In genomic region chr6:85488510-85488909, GRCm38 (mm10) we compare ENCODE assay signal across 24 mouse cellular contexts. TPM values are rescaled to one million over a fixed set of nuclear protein-coding genes. Genes with fewer than 3 reads are reported as not detected.
"Had no signal": no experiment of that assay in that cellular context is flagged by ENCODE, and none has a peak within 500 bp of the region (broad histone marks: within the 10 kb centered on the region; RNA-seq: fewer than 3 reads in every experiment).

No protein-coding gene starts in this region.

- ATAC-seq: midbrain, embryonic 13.5 days had no signal

- H3K36me3 ChIP-seq: kidney, embryonic 15.5 days; liver, embryonic 13.5 days; midbrain, embryonic 13.5 days; neural tube, embryonic 12.5 days; neural tube, embryonic 15.5 days had no signal

- H3K9ac ChIP-seq: kidney, embryonic 15.5 days; liver, embryonic 13.5 days; midbrain, embryonic 13.5 days; neural tube, embryonic 12.5 days; neural tube, embryonic 15.5 days had no signal

- H3K9me3 ChIP-seq: kidney, embryonic 15.5 days; liver, embryonic 13.5 days; midbrain, embryonic 13.5 days; neural tube, embryonic 12.5 days; neural tube, embryonic 15.5 days had no signal

- H3K27ac ChIP-seq: kidney, embryonic 15.5 days; layer of hippocampus, adult 2 months; liver, embryonic 13.5 days; midbrain, embryonic 13.5 days; neural tube, embryonic 12.5 days; neural tube, embryonic 15.5 days; stomach, postnatal 0 days had no signal

- H3K4me2 ChIP-seq: kidney, embryonic 15.5 days; liver, embryonic 13.5 days; midbrain, embryonic 13.5 days; neural tube, embryonic 12.5 days; neural tube, embryonic 15.5 days had no signal

- DNase-seq: kidney, adult 18-20 months; kidney, postnatal 14 days; layer of hippocampus, adult 9-11 months; liver, embryonic 13.5 days; lung, adult 2 months; lung, postnatal 14 days; lung, postnatal 4 days; right cerebral cortex, adult 18-20 months; thymus, adult 2 months; thymus, postnatal 14 days; thymus, postnatal 4 days had no signal

- H3K4me3 ChIP-seq: kidney, embryonic 15.5 days; layer of hippocampus, adult 2 months; liver, embryonic 13.5 days; midbrain, embryonic 13.5 days; neural tube, embryonic 12.5 days; neural tube, embryonic 15.5 days had no signal

RNA-seq across cellular contexts. Expression of gene Fbxo41, which starts 14.3 kb away (rescaled TPM):
- polyA plus RNA-seq: liver, adult 2 months; liver, embryonic 13.5 days; liver, embryonic 16.5 days had no signal

RNA-seq across cellular contexts. Expression of gene Egr4, which starts 24.9 kb away (rescaled TPM):
- polyA plus RNA-seq: kidney, embryonic 15.5 days; large intestine, adult 2 months; limb, embryonic 11.5 days; liver, adult 2 months; liver, embryonic 13.5 days; liver, embryonic 16.5 days; lung, adult 2 months; lung, embryonic 16.5 days; midbrain, embryonic 13.5 days; neural tube, embryonic 12.5 days; small intestine, adult 2 months; stomach, embryonic 14.5 days; stomach, postnatal 0 days had no signal
